Mouse (Mus musculus) neutrophil, adult 5-6 weeks (primary cell): ENCODE measurements around the gene Il22. TPM values are rescaled to one million over a fixed set of nuclear protein-coding genes. Genes with fewer than 3 reads are reported as not detected.
"Not testable (repeated sequence)": the region's sequence is repeated elsewhere in the genome, so short reads cannot be mapped to it uniquely, and the experiment has no call there.

Experiments used
- ATAC-seq: fragments of 151-379, 151-347 bp; 2 replicates; pipeline ENCODE4 v1.8.0; 2017; ENCODE audit warnings: mild to moderate bottlenecking, moderate TSS enrichment; ENCODE audit not compliant: insufficient number of reproducible peaks, poor library complexity, low FRiP score, severe bottlenecking; ENCODE audit errors: extremely low read depth
- total RNA-seq: library from RNA; stranded (forward); fragments of 200-1000 nt; gene quantifications from 2 replicates; pipeline ENCODE4 v1.2.3, GENCODE M21; 2017

The Il22 gene
- not detected in 2 replicates for total RNA-seq

GRCm38 (mm10) chr10:118204642-118205041, at the start of gene Il22:
Gene Il22, plus strand, starts transcription at chr10:118204942.
- no peak for ATAC-seq

- ATAC-seq, result no peak
Observed at GRCm38 (mm10) chr10:118155932-118156331, 48.8 kb upstream of the Il22 start.

- no peak for ATAC-seq
Observed at GRCm38 (mm10) chr10:118161131-118161530, 43.6 kb upstream of the Il22 start.

GRCm38 (mm10) chr10:118169212-118169611, 35.5 kb upstream of the Il22 start:
- no peak for ATAC-seq

GRCm38 (mm10) chr10:118172416-118172815, 32.3 kb upstream of the Il22 start:
- ATAC-seq, result no peak

- ATAC-seq, result no peak
Observed at GRCm38 (mm10) chr10:118172876-118173275, 31.9 kb upstream of the Il22 start.

- not testable (repeated sequence) for ATAC-seq
Observed at GRCm38 (mm10) chr10:118175542-118175941, 29.2 kb upstream of the Il22 start.

GRCm38 (mm10) chr10:118178735-118179151, 26.0 kb upstream of the Il22 start:
- no peak for ATAC-seq

GRCm38 (mm10) chr10:118179265-118179664, 25.5 kb upstream of the Il22 start:
- no peak for ATAC-seq

- not testable (repeated sequence) for ATAC-seq
Observed at GRCm38 (mm10) chr10:118195150-118195549, 9.6 kb upstream of the Il22 start.

GRCm38 (mm10) chr10:118215719-118216393, 11.1 kb downstream of the Il22 start:
- ATAC-seq, result not testable (repeated sequence)

- ATAC-seq, result not testable (repeated sequence)
Observed at GRCm38 (mm10) chr10:118227629-118228028, 22.9 kb downstream of the Il22 start.

- not testable (repeated sequence) for ATAC-seq
Observed at GRCm38 (mm10) chr10:118232607-118233006, 27.9 kb downstream of the Il22 start.

GRCm38 (mm10) chr10:118240680-118241079, 35.9 kb downstream of the Il22 start, which contains the start of gene Gm32717:
Gene Gm32717, minus strand, starts transcription at chr10:118240780.
- not testable (repeated sequence) for ATAC-seq

- not testable (repeated sequence) for ATAC-seq
Observed at GRCm38 (mm10) chr10:118249006-118249595, 44.4 kb downstream of the Il22 start.

GRCm38 (mm10) chr10:118250852-118251295, 46.1 kb downstream of the Il22 start:
- no peak for ATAC-seq

- not testable (repeated sequence) for ATAC-seq
Observed at GRCm38 (mm10) chr10:118258388-118258787, 53.6 kb downstream of the Il22 start, which contains the start of gene Gm32802. Gene Gm32802, plus strand, starts transcription at chr10:118258688.
